8 mouse cellular contexts compared by ENCODE assay signal in genomic region chr11:35798874-35799273, GRCm38 (mm10). TPM values are rescaled to one million over a fixed set of nuclear protein-coding genes. Genes with fewer than 3 reads are reported as not detected.
DNase-seq lines count a peak whose midpoint lies in the region; ATAC-seq and TF ChIP-seq lines count a peak whose summit lies in the region.

Gene Fbll1 (minus strand): TSS chr11:35798884.

- TF ChIP-seq EP300 in stomach, postnatal 0 days (optimal IDR thresholded peaks at IDR 0.05), result no peak

- no peaks in the 10 kb centered on the region for H3K9me3 ChIP-seq in heart, embryonic 10.5 days
- no peaks in the 10 kb centered on the region for H3K9me3 ChIP-seq in stomach, postnatal 0 days (ENCODE audit: control insufficient read depth, low read length)

- H3K36me3 ChIP-seq in heart, embryonic 10.5 days, result no peaks in the 10 kb centered on the region
- H3K36me3 ChIP-seq in stomach, postnatal 0 days (ENCODE audit: control insufficient read depth, insufficient read depth, low read length), result no peaks in the 10 kb centered on the region

- H3K4me3 ChIP-seq in heart, embryonic 10.5 days, result peak within 1 kb of the TSS; percentile 58
- H3K4me3 ChIP-seq in stomach, postnatal 0 days (ENCODE audit: low read depth, low read length), result peak within 1 kb of the TSS; percentile 29

- H3K27me3 ChIP-seq in heart, embryonic 10.5 days (ENCODE audit: insufficient read depth, poor library complexity, severe bottlenecking), result peaks cover 59% of the 10 kb centered on the region
- peaks cover 13% of the 10 kb centered on the region; the same call in 1 of the 2 replicates for H3K27me3 ChIP-seq in stomach, postnatal 0 days (ENCODE audit: control insufficient read depth, insufficient read depth, low read length)

- peak; percentile 83 for DNase-seq in heart, embryonic 10.5 days (ENCODE audit: low spot score)
- no peak for DNase-seq in heart, postnatal 25 days (ENCODE audit: low spot score)
- DNase-seq in R1 (ENCODE audit: low read depth, low spot score), result peak; percentile 82
- peak; percentile 88 for DNase-seq in embryo, embryonic 10.5 days (ENCODE audit: low spot score)
- DNase-seq in heart, postnatal 14 days, result peak; percentile 47 to 67
- peak; percentile 30 to 49 for DNase-seq in layer of hippocampus, postnatal 10 days (ENCODE audit: low spot score in 2 of 2)
- peak; percentile 71 for DNase-seq in stomach, postnatal 0 days (ENCODE audit: low spot score)

- peak within 1 kb of the TSS; percentile 38 for H3K4me2 ChIP-seq in stomach, postnatal 0 days (replicated peaks; ENCODE audit: low read depth)

- TF ChIP-seq CTCF in stomach, postnatal 0 days (IDR thresholded peaks at IDR 0.05; ENCODE audit: low read depth), result peak; percentile 11; the same call in 1 of the 2 replicates

- peak; percentile 84 for ATAC-seq in megakaryocyte progenitor cell, adult 5-6 weeks (replicated peaks; ENCODE audit: poor library complexity)
- ATAC-seq in stomach, postnatal 0 days (ENCODE audit: low FRiP score, low TSS enrichment), result no peak

- H3K4me1 ChIP-seq in heart, embryonic 10.5 days, result peaks cover 14% of the 10 kb centered on the region
- no peaks in the 10 kb centered on the region for H3K4me1 ChIP-seq in stomach, postnatal 0 days (replicated peaks; ENCODE audit: control insufficient read depth, insufficient read depth)

- intact Hi-C loops in heart, postnatal 25 days (cut with DNase I), result no loop called here
- intact Hi-C loops in heart, postnatal 14 days (cut with DNase I), result no loop called here

- 17% methylated on average over 11 of the region's 11 CpGs for WGBS in heart, embryonic 10.5 days
- 14% methylated on average over 11 of the region's 11 CpGs for WGBS in stomach, postnatal 0 days

- no peak within 1 kb of the TSS for H3K27ac ChIP-seq in heart, embryonic 10.5 days
- H3K27ac ChIP-seq in stomach, postnatal 0 days (replicated peaks), result no peak within 1 kb of the TSS

- H3K9ac ChIP-seq in stomach, postnatal 0 days (ENCODE audit: low read length), result no peak within 1 kb of the TSS

RNA-seq across cellular contexts. Expression of gene Fbll1, which starts in this region (rescaled TPM):
- polyA plus RNA-seq in heart, embryonic 10.5 days (2016; fragmentation: Nextera tagmentation; extraction: Ambion mirVana), result not detected in 2 replicates
- not detected for total RNA-seq in heart, postnatal 25 days (2021)
- total RNA-seq in heart, postnatal 14 days (2021), result not detected
- 10 to 100 TPM; 51.2 to 54.3 TPM for total RNA-seq in layer of hippocampus, postnatal 10 days (2021)
- not detected in 2 replicates for total RNA-seq in megakaryocyte progenitor cell, adult 5-6 weeks (2015)
- total RNA-seq in megakaryocyte progenitor cell, adult 5-6 weeks (2017), result not detected in 2 replicates
- 0.62 and 1.0 TPM in 2 replicates for polyA plus RNA-seq in stomach, postnatal 0 days (2015; fragmentation: Nextera tagmentation; extraction: Ambion mirVana)

Comparison
In these comparisons a context has a peak if more than half of its experiments do, and no peak if none do; other contexts are left out.
1. RNA of gene Fbll1 (total RNA-seq): 51.2 to 54.3 TPM in layer of hippocampus, postnatal 10 days; not detected in heart, postnatal 25 days, not detected in heart, postnatal 14 days and not detected in megakaryocyte progenitor cell, adult 5-6 weeks; every median in the first group is over 10 times any median in the second.
2. Peak in DNase-seq and H3K4me3 ChIP-seq in heart, embryonic 10.5 days; RNA of the gene not detected or under 1 TPM.
3. Peak in DNase-seq in heart, postnatal 14 days; RNA of the gene not detected or under 1 TPM.
4. Peak in ATAC-seq in megakaryocyte progenitor cell, adult 5-6 weeks; RNA of the gene not detected or under 1 TPM.